Mouse (Mus musculus): Measurements from ENCODE around the gene St13. TPM values are rescaled to one million over a fixed set of nuclear protein-coding genes. Genes with fewer than 3 reads are reported as not detected.
"Not testable (repeated sequence)": the region's sequence is repeated elsewhere in the genome, so short reads cannot be mapped to it uniquely, and the experiment has no call there.

St13 gene
- polyA plus RNA-seq, 1 experiment from 2014 or later = 220 TPM

DNA sequence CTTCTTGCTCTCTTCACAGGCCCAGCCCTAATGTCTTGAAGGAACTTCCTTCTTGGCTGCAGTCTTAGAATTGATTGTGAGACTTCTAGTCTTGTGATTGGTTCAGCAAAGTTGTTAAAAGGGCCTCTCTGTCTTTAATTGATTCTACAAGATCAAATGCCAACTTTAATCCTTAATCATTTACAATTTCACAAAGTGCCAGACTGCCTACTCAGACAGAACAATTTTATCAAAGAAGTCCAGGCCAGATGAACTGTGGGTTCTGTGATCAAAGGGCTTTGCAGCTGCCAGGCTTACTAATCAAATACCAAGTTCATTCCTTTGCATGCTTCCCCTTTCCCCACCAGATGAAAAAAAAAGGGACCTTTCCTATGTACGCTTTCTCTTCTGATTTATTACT is 21.6 kb upstream of the St13 start:
- no peaks in the 10 kb centered on the region for H3K9me3 ChIP-seq (replicated peaks; ENCODE audit: control insufficient read depth, low read length)
- no peak overlapping the region for H3K4me2 ChIP-seq (ENCODE audit: low read depth, low read length)
- ATAC-seq (replicated peaks; ENCODE audit: insufficient number of reproducible peaks, low FRiP score, low TSS enrichment, low read depth) (no peak), DNase-seq (ENCODE audit: low spot score) (no peak)
- no peak overlapping the region for H3K9ac ChIP-seq (replicated peaks; ENCODE audit: low read length)
- no peak overlapping the region for H3K4me3 ChIP-seq (ENCODE audit: low read depth, low read length)
- WGBS = 74% methylated on average over 1 of the region's 1 CpGs
- H3K27ac ChIP-seq (replicated peaks; ENCODE audit: low read depth, low read length) = no peak overlapping the region
- H3K27me3 ChIP-seq (ENCODE audit: control insufficient read depth, insufficient read depth, low read length) = no peaks in the 10 kb centered on the region
- H3K36me3 ChIP-seq (replicated peaks; ENCODE audit: control insufficient read depth, insufficient read depth, low read depth, low read length) = no peaks in the 10 kb centered on the region
- no peaks in the 10 kb centered on the region for H3K4me1 ChIP-seq (ENCODE audit: control insufficient read depth, insufficient read depth, low read length)

DNA sequence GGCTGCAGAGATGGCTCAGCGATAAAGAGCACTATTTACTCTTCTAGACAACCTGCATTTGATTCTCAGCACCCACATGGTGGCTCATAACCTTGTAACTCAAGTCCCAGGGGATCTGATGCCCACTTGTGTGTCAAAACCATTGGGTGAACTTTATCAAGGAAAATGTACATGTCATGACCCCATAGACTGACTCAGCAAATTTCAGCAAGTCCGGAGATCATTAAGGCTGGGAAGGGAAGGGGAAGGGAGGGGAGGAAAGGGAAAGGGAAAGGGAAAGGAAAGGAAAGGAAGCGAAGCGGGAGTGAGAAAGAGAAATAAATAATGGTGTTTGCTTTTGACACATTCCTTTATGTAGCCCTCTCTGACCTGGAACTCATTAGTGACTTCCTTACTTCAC is 18.2 kb upstream of the St13 start:
- Histone ChIP-seq H3K4me3 (ENCODE audit: low read depth, low read length) (no peak overlapping the region), H3K9me3 (replicated peaks; ENCODE audit: control insufficient read depth, low read length) (no peaks in the 10 kb centered on the region), H3K9ac (replicated peaks; ENCODE audit: low read length) (no peak overlapping the region), H3K4me2 (ENCODE audit: low read depth, low read length) (no peak overlapping the region), H3K36me3 (replicated peaks; ENCODE audit: control insufficient read depth, insufficient read depth, low read depth, low read length) (no peaks in the 10 kb centered on the region), H3K27me3 (ENCODE audit: control insufficient read depth, insufficient read depth, low read length) (no peaks in the 10 kb centered on the region), H3K27ac (replicated peaks; ENCODE audit: low read depth, low read length) (no peak overlapping the region), H3K4me1 (ENCODE audit: control insufficient read depth, insufficient read depth, low read length) (no peaks in the 10 kb centered on the region)
- WGBS = 82% methylated on average over 4 of the region's 4 CpGs
- ATAC-seq (replicated peaks; ENCODE audit: insufficient number of reproducible peaks, low FRiP score, low TSS enrichment, low read depth) = no peak
- no peak for DNase-seq (ENCODE audit: low spot score)

DNA sequence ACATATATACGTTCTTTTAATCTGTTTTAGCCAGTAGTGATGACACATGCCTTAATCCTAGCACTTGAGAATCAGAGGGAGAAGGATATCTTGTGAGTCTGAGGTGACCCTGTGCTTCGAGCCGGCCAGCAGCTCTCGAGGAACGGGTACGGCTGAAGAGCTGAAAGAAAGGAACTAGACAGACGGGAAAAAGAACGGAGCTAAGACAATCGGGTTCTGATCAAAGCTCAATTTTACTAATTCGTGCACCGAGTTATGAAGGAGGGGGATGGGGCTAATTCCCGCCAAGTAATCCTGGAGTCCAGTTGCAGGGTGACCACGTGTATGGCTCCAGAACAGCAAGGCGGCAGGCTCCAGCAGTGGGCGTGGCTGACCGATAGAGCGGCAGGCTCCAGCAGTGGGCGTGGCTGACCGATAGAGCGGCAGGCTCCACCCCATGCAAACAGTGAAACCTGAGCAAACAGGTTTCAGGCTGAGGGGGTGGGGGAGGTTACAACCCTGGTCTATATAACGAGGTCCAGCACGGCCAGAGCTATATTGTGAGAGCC is 17.0 kb upstream of the St13 start:
- peak; percentile 85 for ATAC-seq (replicated peaks; ENCODE audit: insufficient number of reproducible peaks, low FRiP score, low TSS enrichment, low read depth)
- H3K4me3 ChIP-seq (ENCODE audit: low read depth, low read length); H3K4me1 ChIP-seq (ENCODE audit: control insufficient read depth, insufficient read depth, low read length); H3K27me3 ChIP-seq (ENCODE audit: control insufficient read depth, insufficient read depth, low read length); H3K27ac ChIP-seq (replicated peaks; ENCODE audit: low read depth, low read length); H3K36me3 ChIP-seq (replicated peaks; ENCODE audit: control insufficient read depth, insufficient read depth, low read depth, low read length); H3K9me3 ChIP-seq (replicated peaks; ENCODE audit: control insufficient read depth, low read length): not testable (repeated sequence)
- peak; percentile 75 for DNase-seq (ENCODE audit: low spot score)
- WGBS = 5% methylated on average over 22 of the region's 22 CpGs
- Histone ChIP-seq H3K4me2 (ENCODE audit: low read depth, low read length) (peak overlapping the region; percentile 33; the same call in 1 of the 2 replicates), H3K9ac (replicated peaks; ENCODE audit: low read length) (peak overlapping the region; percentile 47)

DNA sequence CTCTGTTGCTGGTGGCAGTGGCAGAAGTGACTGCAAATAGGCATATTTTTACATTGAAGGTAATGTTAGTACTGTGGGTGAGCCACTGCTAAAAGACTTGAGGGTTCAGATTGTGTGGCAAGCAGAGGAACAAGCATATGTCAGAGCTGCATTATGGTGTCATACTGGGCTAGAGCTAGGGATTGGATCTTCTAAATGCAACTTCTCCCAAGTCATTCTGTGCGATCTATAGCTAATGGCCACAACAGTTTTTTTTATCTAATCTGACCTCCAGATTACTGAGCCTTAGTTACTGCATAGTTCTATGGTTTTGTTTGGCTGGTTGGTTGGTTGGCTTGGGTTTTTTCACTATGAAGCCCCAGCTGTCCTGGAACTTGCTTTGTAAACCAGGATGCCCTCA is 8.3 kb upstream of the St13 start, which contains the start of gene Dnajb7:
TSS of gene Dnajb7 (minus strand) at position 101 of the 400 bp plus-strand sequence.
- H3K4me2 ChIP-seq (ENCODE audit: low read depth, low read length) = no peak within 1 kb of the TSS
- H3K4me3 ChIP-seq (ENCODE audit: low read depth, low read length) = no peak within 1 kb of the TSS
- 92% methylated on average over 1 of the region's 1 CpGs for WGBS
- no peak within 1 kb of the TSS for H3K27ac ChIP-seq (replicated peaks; ENCODE audit: low read depth, low read length)
- no peaks in the 10 kb centered on the region for H3K36me3 ChIP-seq (replicated peaks; ENCODE audit: control insufficient read depth, insufficient read depth, low read depth, low read length)
- DNase-seq (ENCODE audit: low spot score) = no peak
- no peaks in the 10 kb centered on the region for H3K4me1 ChIP-seq (ENCODE audit: control insufficient read depth, insufficient read depth, low read length)
- ATAC-seq (replicated peaks; ENCODE audit: insufficient number of reproducible peaks, low FRiP score, low TSS enrichment, low read depth) = no peak
- no peak within 1 kb of the TSS for H3K9ac ChIP-seq (replicated peaks; ENCODE audit: low read length)
- H3K27me3 ChIP-seq (ENCODE audit: control insufficient read depth, insufficient read depth, low read length) = no peaks in the 10 kb centered on the region
- no peaks in the 10 kb centered on the region for H3K9me3 ChIP-seq (replicated peaks; ENCODE audit: control insufficient read depth, low read length)

DNA sequence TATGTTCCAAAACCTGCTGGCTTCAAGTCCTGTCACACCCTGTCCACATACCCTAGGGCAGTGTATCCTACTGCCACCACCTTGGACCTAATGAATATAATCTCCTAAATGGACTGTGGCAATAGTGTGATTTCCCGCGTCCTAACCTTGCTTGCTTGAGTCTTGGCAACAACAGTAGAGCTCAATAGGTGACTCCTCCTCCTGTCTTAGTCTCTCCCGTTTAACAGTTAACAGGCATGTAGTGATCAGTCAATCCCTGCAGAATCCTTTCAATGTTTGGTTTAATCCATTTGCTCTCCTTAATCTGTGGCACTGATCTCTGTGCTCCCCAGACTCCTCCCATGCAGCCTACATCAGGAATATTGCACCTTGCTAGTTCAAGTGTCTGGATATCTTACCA is 5.1 kb upstream of the St13 start:
- Histone ChIP-seq H3K4me1 (ENCODE audit: control insufficient read depth, insufficient read depth, low read length) (no peaks in the 10 kb centered on the region), H3K27ac (replicated peaks; ENCODE audit: low read depth, low read length) (no peak overlapping the region), H3K9me3 (replicated peaks; ENCODE audit: control insufficient read depth, low read length) (no peaks in the 10 kb centered on the region), H3K36me3 (replicated peaks; ENCODE audit: control insufficient read depth, insufficient read depth, low read depth, low read length) (no peaks in the 10 kb centered on the region), H3K4me2 (ENCODE audit: low read depth, low read length) (no peak overlapping the region), H3K27me3 (ENCODE audit: control insufficient read depth, insufficient read depth, low read length) (no peaks in the 10 kb centered on the region), H3K4me3 (ENCODE audit: low read depth, low read length) (no peak overlapping the region), H3K9ac (replicated peaks; ENCODE audit: low read length) (no peak overlapping the region)
- ATAC-seq (replicated peaks; ENCODE audit: insufficient number of reproducible peaks, low FRiP score, low TSS enrichment, low read depth) = no peak
- WGBS = 91% methylated on average over 3 of the region's 3 CpGs
- no peak for DNase-seq (ENCODE audit: low spot score)

DNA sequence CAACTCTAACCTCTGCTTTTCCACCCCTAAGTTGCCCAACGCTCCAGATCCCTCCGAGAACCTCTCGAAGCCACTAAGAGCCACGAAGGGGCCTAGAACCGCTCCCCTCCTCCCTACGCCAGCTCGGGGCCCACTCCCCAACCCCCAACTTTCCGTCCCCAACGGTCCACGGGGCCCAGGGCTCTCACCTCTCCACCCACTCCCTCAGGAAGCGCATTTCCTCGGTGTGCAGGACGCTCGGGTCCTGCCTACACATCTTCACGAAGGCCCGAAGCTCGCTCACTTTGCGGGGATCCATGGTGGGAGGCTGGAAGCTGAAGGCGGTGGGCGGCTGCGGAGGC is 610 bp downstream of the St13 start:
- 0% methylated on average over 21 of the region's 21 CpGs for WGBS
- peak overlapping the region; percentile 70 for H3K4me3 ChIP-seq (ENCODE audit: low read depth, low read length)
- peak overlapping the region; percentile 75 for H3K9ac ChIP-seq (replicated peaks; ENCODE audit: low read length)
- H3K9me3 ChIP-seq (replicated peaks; ENCODE audit: control insufficient read depth, low read length) = no peaks in the 10 kb centered on the region
- DNase-seq (ENCODE audit: low spot score) (no peak), ATAC-seq (replicated peaks; ENCODE audit: insufficient number of reproducible peaks, low FRiP score, low TSS enrichment, low read depth) (no peak; the same call in 1 of the 2 replicates)
- no peaks in the 10 kb centered on the region for H3K4me1 ChIP-seq (ENCODE audit: control insufficient read depth, insufficient read depth, low read length)
- H3K36me3 ChIP-seq (replicated peaks; ENCODE audit: control insufficient read depth, insufficient read depth, low read depth, low read length) = no peaks in the 10 kb centered on the region
- H3K4me2 ChIP-seq (ENCODE audit: low read depth, low read length) = peak overlapping the region; percentile 49
- H3K27me3 ChIP-seq (ENCODE audit: control insufficient read depth, insufficient read depth, low read length) = no peaks in the 10 kb centered on the region
- peak overlapping the region; percentile 47 for H3K27ac ChIP-seq (replicated peaks; ENCODE audit: low read depth, low read length)

DNA sequence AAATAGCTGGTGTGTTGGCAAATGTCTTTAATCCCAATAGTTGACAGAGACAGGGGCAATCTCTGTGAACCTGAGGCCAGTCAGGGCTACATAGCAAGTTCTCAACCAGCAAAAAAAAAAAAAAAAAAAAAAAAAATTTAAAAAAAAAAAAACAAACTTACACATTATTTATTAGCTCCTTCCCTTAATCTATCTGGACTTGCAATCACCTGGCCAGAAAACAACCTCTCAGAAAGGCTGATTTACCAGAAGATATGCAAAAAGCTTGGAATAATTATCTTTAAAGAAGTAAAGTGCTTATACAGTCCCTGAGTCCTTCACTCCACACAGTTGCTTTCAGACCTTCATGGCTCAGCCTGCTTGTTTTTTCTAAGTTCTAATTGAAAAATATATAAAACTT is 1.7 kb downstream of the St13 start:
- ATAC-seq (replicated peaks; ENCODE audit: insufficient number of reproducible peaks, low FRiP score, low TSS enrichment, low read depth) (no peak), DNase-seq (ENCODE audit: low spot score) (no peak)
- H3K4me1 ChIP-seq (ENCODE audit: control insufficient read depth, insufficient read depth, low read length) = no peaks in the 10 kb centered on the region
- H3K4me3 ChIP-seq (ENCODE audit: low read depth, low read length) = peak overlapping the region; percentile 70
- H3K4me2 ChIP-seq (ENCODE audit: low read depth, low read length) = peak overlapping the region; percentile 49
- H3K36me3 ChIP-seq (replicated peaks; ENCODE audit: control insufficient read depth, insufficient read depth, low read depth, low read length) = no peaks in the 10 kb centered on the region
- no peak overlapping the region for H3K9ac ChIP-seq (replicated peaks; ENCODE audit: low read length)
- no peak overlapping the region for H3K27ac ChIP-seq (replicated peaks; ENCODE audit: low read depth, low read length)
- no peaks in the 10 kb centered on the region for H3K27me3 ChIP-seq (ENCODE audit: control insufficient read depth, insufficient read depth, low read length)
- no peaks in the 10 kb centered on the region for H3K9me3 ChIP-seq (replicated peaks; ENCODE audit: control insufficient read depth, low read length)

DNA sequence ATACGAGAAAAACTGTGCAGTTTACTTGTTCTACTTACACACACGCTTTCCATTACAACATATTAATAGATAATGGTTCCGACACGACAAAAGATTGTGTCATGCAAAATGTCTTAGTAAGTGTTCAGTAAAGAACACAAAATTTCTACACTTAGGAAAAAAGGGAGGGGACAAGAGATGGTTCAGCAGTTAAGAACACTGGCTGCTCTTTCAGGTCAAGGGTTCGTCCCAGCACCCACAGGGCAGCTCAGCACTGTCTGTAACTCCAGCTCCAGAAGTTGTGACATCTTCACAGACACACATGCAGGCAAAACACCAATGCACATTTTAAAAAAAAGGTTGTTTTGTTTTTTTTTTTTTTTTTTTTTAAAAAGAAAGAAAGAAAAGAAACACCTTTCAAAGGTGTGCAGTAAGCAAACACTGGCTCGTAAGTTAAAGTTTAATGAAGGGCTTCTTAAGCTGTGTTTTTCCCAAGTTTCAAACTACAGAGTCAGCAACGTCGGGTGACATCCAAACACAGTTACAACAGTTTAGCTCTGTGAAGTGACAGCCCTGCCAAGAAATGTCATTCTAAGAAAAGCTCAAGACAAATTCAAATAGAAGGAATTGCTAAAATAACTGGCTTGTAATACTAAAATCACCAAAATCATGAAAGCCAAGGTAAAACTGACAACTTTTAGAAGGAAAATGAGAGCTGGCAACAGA is 5.5 kb downstream of the St13 start:
- DNase-seq (ENCODE audit: low spot score) = no peak
- Histone ChIP-seq H3K4me2 (ENCODE audit: low read depth, low read length) (no peak overlapping the region), H3K9ac (replicated peaks; ENCODE audit: low read length) (no peak overlapping the region), H3K27me3 (ENCODE audit: control insufficient read depth, insufficient read depth, low read length) (no peaks in the 10 kb centered on the region), H3K27ac (replicated peaks; ENCODE audit: low read depth, low read length) (no peak overlapping the region), H3K4me3 (ENCODE audit: low read depth, low read length) (no peak overlapping the region), H3K36me3 (replicated peaks; ENCODE audit: control insufficient read depth, insufficient read depth, low read depth, low read length) (peaks cover 5% of the 10 kb centered on the region), H3K4me1 (ENCODE audit: control insufficient read depth, insufficient read depth, low read length) (no peaks in the 10 kb centered on the region), H3K9me3 (replicated peaks; ENCODE audit: control insufficient read depth, low read length) (no peaks in the 10 kb centered on the region)
- WGBS = 90% methylated on average over 8 of the region's 8 CpGs
- no peak for ATAC-seq (replicated peaks; ENCODE audit: insufficient number of reproducible peaks, low FRiP score, low TSS enrichment, low read depth)

Data from embryonic facial prominence, embryonic 11.5 days (tissue).